Mouse (Mus musculus) urinary bladder, postnatal 14 days (tissue): Measurements from ENCODE around the gene Pgm5.
A peak's percentile ranks its signal among the peaks of the same experiment; 100 is the strongest.

Source experiments
- DNase-seq: peaks from one replicate; pipeline ENCODE4 v3.0.0; 2021; ENCODE audit warnings: low spot score

The Pgm5 gene

DNA sequence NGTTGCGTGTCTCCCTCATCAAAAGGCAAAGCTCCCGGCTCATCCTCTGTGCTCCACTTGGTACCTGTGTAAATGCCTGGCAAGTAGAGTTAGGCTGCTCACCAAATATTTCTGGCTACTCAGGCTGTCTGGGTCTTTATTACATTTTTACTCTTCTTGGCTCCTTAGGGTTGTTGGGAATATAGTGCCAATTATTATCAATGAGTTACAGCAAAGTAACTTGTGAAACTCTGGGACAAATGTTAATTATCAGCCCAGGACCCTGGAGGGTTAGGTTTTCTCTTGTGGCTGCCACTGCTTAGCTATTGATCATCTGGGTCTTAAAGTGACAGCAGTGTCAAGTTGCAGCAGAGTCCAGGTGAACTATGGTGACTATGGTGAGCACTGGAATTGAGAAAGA is 199.3 kb downstream of the Pgm5 start:
- DNase-seq = no peak

DNA sequence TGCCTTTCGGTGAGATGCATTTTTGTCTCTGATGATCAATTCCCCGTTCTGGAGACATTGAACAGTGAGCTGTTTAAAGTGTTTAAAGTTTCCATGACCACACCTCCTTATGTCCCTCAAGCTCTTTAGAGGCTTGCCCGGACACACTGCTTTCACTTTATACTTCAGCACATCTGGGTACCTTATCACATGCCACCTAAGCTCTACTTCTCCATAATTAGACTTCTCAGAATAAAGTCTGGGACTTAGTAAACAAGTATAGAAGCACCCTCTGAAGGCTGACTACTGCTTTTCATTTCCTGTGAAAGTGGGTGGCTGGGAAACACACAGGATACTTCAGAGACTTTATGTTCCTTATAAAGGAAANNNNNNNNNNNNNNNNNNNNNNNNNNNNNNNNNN is 204.7 kb downstream of the Pgm5 start:
- no peak for DNase-seq

DNA sequence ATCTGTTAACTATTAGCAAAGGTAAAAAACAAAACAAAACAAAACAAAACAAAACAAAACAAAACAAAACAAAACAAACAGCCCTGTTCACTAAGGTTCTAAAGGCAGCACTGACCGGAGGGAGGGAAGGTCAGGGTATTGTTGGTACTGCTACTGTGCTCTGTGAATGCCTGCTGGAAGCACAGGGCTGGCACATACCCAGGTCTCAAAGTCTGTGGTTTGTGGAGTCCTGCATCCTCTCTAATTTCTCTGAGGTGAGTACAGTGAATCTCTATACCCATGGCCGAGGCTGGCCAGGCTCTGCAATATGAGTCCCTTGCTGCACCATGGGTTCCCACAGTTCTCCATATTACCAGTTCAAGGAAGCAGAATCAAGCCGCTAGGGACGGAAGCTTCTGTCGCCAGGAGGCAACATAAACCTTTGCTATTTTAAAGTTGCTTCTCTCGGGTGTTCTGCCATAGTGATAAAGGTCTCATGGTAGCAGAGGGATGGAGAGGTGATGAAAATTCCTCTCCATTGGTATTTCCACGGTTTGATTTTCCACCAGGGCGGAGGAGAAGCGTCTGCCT is 208.3 kb downstream of the Pgm5 start:
- no peak for DNase-seq

DNA sequence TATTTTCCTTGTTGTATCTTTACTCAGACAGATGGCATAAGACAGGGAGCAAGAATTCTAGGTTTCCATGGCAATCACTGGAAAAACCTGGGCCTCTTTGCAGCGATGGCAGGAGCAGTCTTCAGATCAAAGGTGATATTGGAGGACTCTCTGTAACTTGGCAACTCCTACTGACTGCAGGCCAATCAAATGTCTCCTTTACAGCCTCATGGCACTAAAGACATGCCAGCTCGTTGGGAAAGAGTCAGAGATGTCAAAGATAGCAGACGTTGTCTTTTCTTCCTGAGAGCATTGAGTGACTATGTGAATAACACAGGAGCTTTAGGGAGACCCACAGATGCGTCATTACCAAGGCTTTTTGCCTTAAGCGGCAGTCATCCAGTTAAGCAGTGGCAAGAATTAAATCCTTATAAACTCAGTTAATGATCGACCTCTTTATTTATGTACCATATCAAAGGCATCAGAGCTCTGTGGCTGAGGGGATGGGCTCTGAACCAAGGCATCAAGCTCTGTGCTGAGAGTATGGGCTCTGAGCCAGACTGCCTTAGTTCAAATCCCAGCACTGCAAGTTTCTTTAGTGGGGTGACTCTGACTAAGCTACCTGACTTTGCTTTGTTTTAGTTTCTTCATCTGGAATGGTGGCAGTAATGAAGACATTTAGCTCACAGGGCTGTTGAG is 209.2 kb downstream of the Pgm5 start:
- DNase-seq = no peak

DNA sequence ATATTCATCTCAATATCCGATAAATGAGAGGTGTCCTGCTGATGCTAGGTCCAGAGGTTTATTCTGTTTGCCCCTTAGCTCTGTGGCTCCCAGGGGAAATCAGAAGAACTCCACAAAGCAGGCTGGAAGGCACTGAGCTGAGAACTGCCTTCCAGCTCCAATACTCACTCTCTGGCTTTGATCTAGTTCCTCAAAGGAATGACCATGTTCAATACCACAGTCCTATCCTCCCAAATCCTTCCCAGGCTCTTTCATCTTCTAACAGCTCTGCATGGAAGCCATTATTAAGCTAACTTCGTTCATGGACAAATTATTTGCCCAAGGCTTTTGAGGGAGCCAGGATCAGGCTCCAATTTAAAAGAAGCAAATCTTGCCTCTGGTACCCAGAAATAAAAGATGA is 210.1 kb downstream of the Pgm5 start:
- no peak for DNase-seq

DNA sequence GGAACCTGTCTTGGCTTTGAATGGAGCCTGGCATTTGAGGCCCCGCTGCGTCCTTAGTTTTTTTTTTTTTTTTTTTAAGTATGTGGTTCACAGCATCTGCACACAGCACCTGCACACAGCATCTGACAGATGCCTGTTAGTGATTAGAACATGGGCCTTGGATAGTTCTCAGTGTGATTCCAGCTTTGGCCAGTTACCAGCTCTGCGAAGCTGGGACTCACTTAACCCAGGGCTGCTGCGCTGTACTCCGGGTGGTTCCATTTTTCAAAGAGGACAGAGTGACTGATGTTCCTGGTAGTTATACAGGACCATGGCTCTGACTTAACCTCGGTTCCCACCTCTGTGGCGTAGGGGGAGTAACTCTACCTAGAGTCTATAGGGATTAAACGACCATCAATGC is 211.2 kb downstream of the Pgm5 start:
- no peak for DNase-seq

DNA sequence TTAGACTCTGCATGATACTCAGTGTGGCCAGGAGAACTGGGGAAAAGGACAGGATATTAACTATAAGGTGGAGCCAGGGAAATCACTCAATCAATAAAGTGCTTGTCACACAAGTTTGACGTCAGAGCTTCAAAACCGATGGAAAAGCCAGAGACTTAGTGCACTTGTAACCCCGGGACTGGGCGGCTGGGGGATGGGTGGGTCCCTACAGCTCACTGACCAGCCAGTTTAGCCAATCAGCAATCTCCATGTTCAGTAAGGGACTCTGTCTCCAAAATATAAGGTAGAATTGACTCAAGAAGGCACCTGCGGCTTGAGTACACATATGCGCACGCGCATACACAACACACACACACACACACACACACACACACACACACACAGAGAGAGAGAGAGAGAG is 213.6 kb downstream of the Pgm5 start:
- no peak for DNase-seq

DNA sequence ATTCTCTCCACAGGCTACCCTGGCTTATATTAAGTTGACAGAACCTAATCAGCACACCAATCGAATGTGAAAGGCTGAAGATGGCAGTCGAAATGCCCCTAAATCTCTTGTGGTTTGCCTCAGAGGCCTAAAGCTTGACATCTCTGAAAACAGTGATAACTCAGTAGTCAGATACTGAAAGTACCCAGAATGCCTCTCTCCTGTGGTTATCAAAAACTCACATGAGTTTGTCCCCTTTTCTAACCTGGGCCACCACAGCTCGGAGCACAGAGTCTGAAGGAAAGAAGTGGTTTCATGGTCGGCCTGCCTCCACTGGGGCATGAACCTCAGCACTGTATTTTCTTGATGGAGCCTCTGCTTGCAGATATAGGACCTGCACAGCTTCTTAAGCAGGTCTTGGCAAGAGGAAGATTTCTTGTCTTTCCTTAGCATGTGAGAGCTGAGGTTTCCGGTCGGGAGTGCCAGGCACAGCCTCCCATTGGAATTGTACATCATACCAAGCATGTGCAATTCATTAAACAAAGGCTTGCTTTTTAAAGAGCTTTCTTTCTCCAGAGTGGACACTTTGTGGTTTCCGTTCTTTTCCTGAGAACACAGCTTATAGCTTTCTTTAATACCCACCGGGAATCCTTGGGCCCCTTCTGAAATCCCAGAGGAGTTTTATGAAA is 215.4 kb downstream of the Pgm5 start:
- DNase-seq = no peak

DNA sequence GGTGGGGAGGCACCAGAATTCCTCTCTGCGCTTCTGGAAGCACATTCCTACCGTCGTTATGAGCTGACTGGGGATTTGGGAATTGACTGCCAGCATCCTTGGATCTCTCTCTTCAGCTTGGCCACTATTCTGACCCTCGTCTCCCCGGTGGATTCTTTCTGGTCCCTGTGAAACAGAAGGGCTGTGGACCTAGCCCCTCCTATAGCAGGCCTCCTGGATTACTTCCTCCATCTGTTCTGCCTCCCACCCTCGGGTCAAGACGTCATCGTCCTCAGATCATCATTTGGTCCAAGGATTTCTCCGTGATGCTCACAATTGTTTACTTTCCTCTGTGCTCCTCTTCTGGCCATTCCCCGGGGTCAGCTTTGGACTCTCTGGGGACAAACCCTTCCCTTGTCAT is 216.7 kb downstream of the Pgm5 start:
- no peak for DNase-seq

DNA sequence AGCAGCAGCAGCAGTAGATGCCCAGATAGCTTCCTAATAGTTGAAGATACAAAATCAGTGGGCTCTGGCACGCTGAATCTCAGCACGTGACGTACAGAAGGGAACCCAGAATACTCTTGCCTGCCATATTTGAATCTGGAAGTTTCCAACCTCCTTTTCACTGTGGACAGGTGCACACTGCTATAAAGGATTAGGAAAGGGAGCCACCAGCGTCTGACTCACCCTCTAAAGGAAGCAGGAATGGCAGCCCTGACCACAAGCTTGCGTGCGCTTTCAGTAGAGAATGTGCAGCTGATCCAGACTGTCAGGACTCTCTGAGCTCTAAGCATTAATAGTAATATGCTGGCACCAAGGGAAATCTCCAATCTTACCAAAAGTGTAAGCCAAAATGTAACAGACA is 220.7 kb downstream of the Pgm5 start:
- DNase-seq = no peak

DNA sequence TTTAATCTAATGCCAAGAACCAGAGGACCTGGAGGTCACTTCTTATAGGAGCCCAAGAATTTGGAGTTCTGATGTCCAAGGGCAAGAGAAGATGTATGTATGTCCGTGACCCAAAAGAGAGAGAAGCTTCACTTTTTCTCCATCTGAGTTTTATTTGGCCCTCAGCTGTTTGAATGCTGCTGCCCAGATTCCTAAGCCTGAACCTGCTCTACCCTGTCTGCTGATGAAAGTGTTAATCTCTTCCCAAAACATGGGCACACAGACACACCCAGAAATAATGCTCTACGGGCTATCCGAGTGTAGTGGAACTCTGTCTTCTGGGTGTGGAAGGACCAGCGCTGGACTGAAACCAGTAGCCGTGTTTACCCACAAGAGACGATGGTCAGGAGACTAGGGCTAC is 223.7 kb downstream of the Pgm5 start:
- DNase-seq = no peak

DNA sequence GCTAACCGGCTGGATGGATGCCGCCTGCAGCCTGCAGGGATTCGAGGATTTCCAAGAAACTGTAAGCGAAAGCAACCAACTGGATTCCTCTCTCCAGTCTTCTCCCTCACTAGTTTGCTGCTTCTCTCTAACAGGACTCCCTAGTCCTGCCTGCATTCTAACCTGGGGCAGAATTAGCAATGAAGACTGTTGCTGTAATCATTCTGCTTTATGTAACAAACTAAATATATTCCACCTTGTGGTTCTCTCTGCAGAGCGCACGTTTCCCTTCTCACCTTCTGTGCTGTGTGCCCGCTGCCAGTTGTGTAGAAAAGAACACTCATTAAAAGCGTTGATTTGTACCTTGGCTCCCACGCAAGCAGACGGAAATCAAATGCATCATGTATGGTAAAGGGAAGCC is 225.0 kb downstream of the Pgm5 start:
- DNase-seq = no peak

DNA sequence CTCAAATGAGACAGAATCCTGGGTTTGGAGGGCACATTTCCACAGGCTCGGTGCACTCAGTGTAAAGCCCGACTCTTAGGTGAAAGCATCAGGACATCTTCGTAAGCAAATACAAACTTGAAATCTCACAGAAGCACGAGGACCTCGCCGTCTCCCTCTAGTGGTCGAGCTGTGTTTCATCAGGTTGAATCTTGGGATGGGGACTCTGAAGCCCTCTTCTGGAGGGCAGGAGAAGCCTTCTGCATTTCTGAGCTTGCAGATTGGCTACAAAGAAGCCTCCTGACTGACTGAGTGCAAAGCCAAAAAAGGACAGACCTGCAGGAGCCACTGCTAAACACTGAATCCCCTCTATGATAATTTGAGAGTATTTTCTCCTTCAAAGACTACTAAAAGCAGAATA is 227.1 kb downstream of the Pgm5 start:
- DNase-seq = peak; percentile 65
